Mouse (Mus musculus) spleen, postnatal 36 days (tissue): Measurements from ENCODE around the gene Cald1.

Experiments
- DNase-seq, 2 experiments: peaks; one replicate each; pipeline ENCODE4 v3.0.0; 2022; ENCODE audit warnings: low spot score in 2 of 2, mixed read lengths in 1 of 2

Cald1 gene

GRCm38 (mm10) chr6:34717651-34718050 lies 119.4 kb downstream of the Cald1 start:
- DNase-seq: no peak

GRCm38 (mm10) chr6:34719141-34719680 lies 120.9 kb downstream of the Cald1 start:
- DNase-seq: no peak

GRCm38 (mm10) chr6:34720447-34720846 lies 122.1 kb downstream of the Cald1 start:
- DNase-seq: no peak

GRCm38 (mm10) chr6:34721740-34722139 lies 123.4 kb downstream of the Cald1 start:
- DNase-seq: no peak

GRCm38 (mm10) chr6:34722660-34723059 lies 124.4 kb downstream of the Cald1 start:
- no peak for DNase-seq

GRCm38 (mm10) chr6:34723250-34723904 lies 125.1 kb downstream of the Cald1 start:
- no peak for DNase-seq

GRCm38 (mm10) chr6:34725660-34726059 lies 127.4 kb downstream of the Cald1 start:
- no peak for DNase-seq

- DNase-seq: no peak
Measured at GRCm38 (mm10) chr6:34726104-34726503, 127.8 kb downstream of the Cald1 start.

- no peak for DNase-seq
Measured at GRCm38 (mm10) chr6:34727316-34727983, 129.2 kb downstream of the Cald1 start.

- DNase-seq: no peak
Measured at GRCm38 (mm10) chr6:34729449-34730151, 131.3 kb downstream of the Cald1 start.

GRCm38 (mm10) chr6:34731007-34731406 lies 132.7 kb downstream of the Cald1 start:
- DNase-seq: no peak

- no peak for DNase-seq
Measured at GRCm38 (mm10) chr6:34731529-34731928, 133.2 kb downstream of the Cald1 start.

GRCm38 (mm10) chr6:34734940-34735695 lies 136.8 kb downstream of the Cald1 start:
- DNase-seq: no peak

GRCm38 (mm10) chr6:34736934-34737333 lies 138.6 kb downstream of the Cald1 start:
- DNase-seq: no peak

GRCm38 (mm10) chr6:34743946-34744345 lies 145.6 kb downstream of the Cald1 start:
- DNase-seq: no peak

- no peak for DNase-seq
Measured at GRCm38 (mm10) chr6:34747846-34748245, 149.5 kb downstream of the Cald1 start.

GRCm38 (mm10) chr6:34748566-34748965 lies 150.3 kb downstream of the Cald1 start:
- no peak for DNase-seq

- DNase-seq: no peak
Measured at GRCm38 (mm10) chr6:34749526-34749925, 151.2 kb downstream of the Cald1 start.

- DNase-seq: no peak
Measured at GRCm38 (mm10) chr6:34750487-34751120, 152.3 kb downstream of the Cald1 start.

GRCm38 (mm10) chr6:34751625-34752024 lies 153.3 kb downstream of the Cald1 start:
- DNase-seq: no peak

GRCm38 (mm10) chr6:34754448-34754847 lies 156.1 kb downstream of the Cald1 start:
- no peak for DNase-seq
